Mouse (Mus musculus): ENCODE measurements around the gene Ralgapb. TPM values are rescaled to one million over a fixed set of nuclear protein-coding genes. Genes with fewer than 3 reads are reported as not detected.
A peak's percentile ranks its signal among the peaks of the same experiment; 100 is the strongest.

Gene Ralgapb
- polyA plus RNA-seq, 1 experiment from 2014 or later, result 32.4 TPM

- ATAC-seq (ENCODE audit: low FRiP score) (no peak), DNase-seq (ENCODE audit: low spot score) (no peak)
- 51% methylated on average over 4 of the region's 4 CpGs for WGBS
- no peak overlapping the region for H3K4me2 ChIP-seq (replicated peaks; ENCODE audit: low read depth, low read length)
- H3K27me3 ChIP-seq (ENCODE audit: control insufficient read depth, insufficient read depth, low read length), result no peaks in the 10 kb centered on the region
- H3K9ac ChIP-seq (ENCODE audit: low read depth, low read length), result no peak overlapping the region
- no peak overlapping the region for H3K4me3 ChIP-seq (ENCODE audit: low read depth, low read length)
- no peaks in the 10 kb centered on the region for H3K4me1 ChIP-seq (replicated peaks; ENCODE audit: control insufficient read depth, insufficient read depth, low read length)
- H3K36me3 ChIP-seq (ENCODE audit: control insufficient read depth, insufficient read depth, low read length), result no peaks in the 10 kb centered on the region
- no peaks in the 10 kb centered on the region for H3K9me3 ChIP-seq (ENCODE audit: control insufficient read depth, low read length)
- no peak overlapping the region for H3K27ac ChIP-seq (ENCODE audit: low read depth, low read length)
Measured at GRCm38 (mm10) chr2:158541286-158541685, 131.6 kb downstream of the Ralgapb start.

GRCm38 (mm10) chr2:158545266-158545665, 135.6 kb downstream of the Ralgapb start:
- no peak overlapping the region for H3K4me2 ChIP-seq (replicated peaks; ENCODE audit: low read depth, low read length)
- no peaks in the 10 kb centered on the region for H3K9me3 ChIP-seq (ENCODE audit: control insufficient read depth, low read length)
- no peak overlapping the region for H3K9ac ChIP-seq (ENCODE audit: low read depth, low read length)
- ATAC-seq (ENCODE audit: low FRiP score) (no peak), DNase-seq (ENCODE audit: low spot score) (no peak)
- WGBS, result 80% methylated on average over 2 of the region's 2 CpGs
- no peak overlapping the region for H3K4me3 ChIP-seq (ENCODE audit: low read depth, low read length)
- H3K27me3 ChIP-seq (ENCODE audit: control insufficient read depth, insufficient read depth, low read length), result no peaks in the 10 kb centered on the region
- H3K27ac ChIP-seq (ENCODE audit: low read depth, low read length), result no peak overlapping the region
- no peaks in the 10 kb centered on the region for H3K36me3 ChIP-seq (ENCODE audit: control insufficient read depth, insufficient read depth, low read length)
- H3K4me1 ChIP-seq (replicated peaks; ENCODE audit: control insufficient read depth, insufficient read depth, low read length), result no peaks in the 10 kb centered on the region

- Histone ChIP-seq H3K27me3 (ENCODE audit: control insufficient read depth, insufficient read depth, low read length) (no peaks in the 10 kb centered on the region; the same call in 1 of the 2 replicates), H3K9ac (ENCODE audit: low read depth, low read length) (peak overlapping the region; percentile 42), H3K4me1 (replicated peaks; ENCODE audit: control insufficient read depth, insufficient read depth, low read length) (no peaks in the 10 kb centered on the region), H3K4me2 (replicated peaks; ENCODE audit: low read depth, low read length) (no peak overlapping the region), H3K4me3 (ENCODE audit: low read depth, low read length) (no peak overlapping the region), H3K27ac (ENCODE audit: low read depth, low read length) (no peak overlapping the region), H3K9me3 (ENCODE audit: control insufficient read depth, low read length) (no peaks in the 10 kb centered on the region), H3K36me3 (ENCODE audit: control insufficient read depth, insufficient read depth, low read length) (no peaks in the 10 kb centered on the region)
- 4% methylated on average over 17 of the region's 17 CpGs for WGBS
- ATAC-seq (ENCODE audit: low FRiP score) (peak; percentile 78), DNase-seq (ENCODE audit: low spot score) (peak; percentile 96)
Measured at GRCm38 (mm10) chr2:158546751-158547150, 137.1 kb downstream of the Ralgapb start.

Other genes with a start within 250 kb of the Ralgapb start
- 1.9 and 2.3 TPM in 2 replicates for gene D630003M21Rik, start 180.6 kb upstream of the Ralgapb start, polyA plus RNA-seq (2014; fragmentation: Nextera tagmentation; extraction: Ambion mirVana)
- not detected in 2 replicates for gene Bpi, start 151.8 kb upstream of the Ralgapb start, polyA plus RNA-seq (2014; fragmentation: Nextera tagmentation; extraction: Ambion mirVana)
- 2.7 and 3.4 TPM in 2 replicates for gene Lbp, start 103.4 kb upstream of the Ralgapb start, polyA plus RNA-seq (2014; fragmentation: Nextera tagmentation; extraction: Ambion mirVana)
- gene Snhg11, start 34.2 kb upstream of the Ralgapb start, polyA plus RNA-seq (2014; fragmentation: Nextera tagmentation; extraction: Ambion mirVana), result 42.3 and 79.1 TPM in 2 replicates
- gene Adig, start 92.8 kb downstream of the Ralgapb start, polyA plus RNA-seq (2014; fragmentation: Nextera tagmentation; extraction: Ambion mirVana), result not detected in 2 replicates
- 0.37 and 0.54 TPM in 2 replicates for gene Arhgap40, start 102.9 kb downstream of the Ralgapb start, polyA plus RNA-seq (2014; fragmentation: Nextera tagmentation; extraction: Ambion mirVana)
- gene Slc32a1, start 200.9 kb downstream of the Ralgapb start, polyA plus RNA-seq (2014; fragmentation: Nextera tagmentation; extraction: Ambion mirVana), result 1.9 and 2.9 TPM in 2 replicates
- gene Actr5, start 215.0 kb downstream of the Ralgapb start, polyA plus RNA-seq (2014; fragmentation: Nextera tagmentation; extraction: Ambion mirVana), result 13.7 and 16.7 TPM in 2 replicates

Data from hindbrain, embryonic 11.5 days (tissue).